Mouse (Mus musculus): Measurements from ENCODE around the gene Poc1b.

- TF ChIP-seq CTCF (IDR thresholded peaks at IDR 0.05; ENCODE audit: control insufficient read depth, insufficient read depth, insufficient read length) (no peak), MYOG (IDR thresholded peaks at IDR 0.05; ENCODE audit: control insufficient read depth, extremely low read depth, insufficient read length) (no peak), CEBPB (IDR thresholded peaks at IDR 0.05; ENCODE audit: low read depth) (no peak), FOSL1 (IDR thresholded peaks at IDR 0.05; ENCODE audit: insufficient read depth, low read length, poor library complexity, severe bottlenecking) (no peak), USF1 (IDR thresholded peaks at IDR 0.05; ENCODE audit: low read depth) (no peak)
Observed at GRCm38 (mm10) chr10:99127691-99128261, 20.9 kb downstream of the Poc1b start.

Measured in C2C12 (cell line).